Mouse (Mus musculus) kidney, embryonic 16.5 days (tissue): Measurements from ENCODE around the gene Rpl27. TPM values are rescaled to one million over a fixed set of nuclear protein-coding genes. Genes with fewer than 3 reads are reported as not detected.

ENCODE experiments used
- ATAC-seq: fragments of 200-750 bp; cut with Nextera tagmentation; 2 replicates; pipeline ENCODE4 v1.8.0; 2017; ENCODE audit warnings: moderate TSS enrichment; ENCODE audit not compliant: low FRiP score, low TSS enrichment
- H3K27ac ChIP-seq: fragments of 300-500 bp; sonication (generic); 2 replicates; pipeline ENCODE4 v1.5.1; 2014; ENCODE audit warnings: low read length
- H3K27me3 ChIP-seq: fragments of 300-500 bp; sonication (generic); 2 replicates; pipeline ENCODE4 v1.6.1; 2014; ENCODE audit warnings: low read length, control low read depth, mixed read lengths; ENCODE audit not compliant: insufficient read depth
- H3K36me3 ChIP-seq: fragments of 300-500 bp; sonication (generic); 2 replicates; pipeline ENCODE4 v1.6.1; 2014; ENCODE audit warnings: low read length, control low read depth, mixed read lengths; ENCODE audit not compliant: insufficient read depth
- H3K4me1 ChIP-seq: fragments of 300-500 bp; sonication (generic); 2 replicates; pipeline ENCODE4 v1.6.1; 2014; ENCODE audit warnings: low read length, control low read depth, mixed read lengths; ENCODE audit not compliant: insufficient read depth
- H3K4me2 ChIP-seq: fragments of 300-500 bp; sonication (generic); replicated peaks from 2 replicates; pipeline ENCODE4 v1.6.1; 2014; ENCODE audit warnings: low read depth, low read length
- H3K4me3 ChIP-seq: fragments of 300-500 bp; sonication (generic); 2 replicates; pipeline ENCODE4 v1.5.1; 2014; ENCODE audit warnings: mild to moderate bottlenecking, low read length
- H3K9ac ChIP-seq: fragments of 300-500 bp; sonication (generic); replicated peaks from 2 replicates; pipeline ENCODE4 v1.6.1; 2014; ENCODE audit warnings: low read length
- H3K9me3 ChIP-seq: fragments of 300-500 bp; sonication (generic); 2 replicates; pipeline ENCODE4 v1.6.1; 2016; ENCODE audit warnings: low read length, control low read depth
- WGBS: fragments of 180-500 bp; shearing (Covaris S2); extraction: QIAGEN DNeasy Blood & Tissue Kit; methylation state at CpG from one replicate; pipeline ENCODE4 v1.1.7; 2014; 5-methylcytosine and 5-hydroxymethylcytosine counted together
- microRNA-seq: library from miRNA; unstranded; fragments of <30 nt; microRNA quantifications from one replicate; pipeline ENCODE4, GENCODE M21; 2016
- polyA plus RNA-seq: library from polyadenylated mRNA; unstranded; fragments of >200 nt; fragmentation: Nextera tagmentation; extraction: Ambion mirVana; gene quantifications from 2 replicates; pipeline ENCODE4 v1.2.1, GENCODE M21; 2015

Rpl27 gene
- polyA plus RNA-seq, 1 experiment from 2014 or later = 290 TPM

- Histone ChIP-seq H3K36me3 (peaks cover 6% of the 10 kb centered on the region; the same call in 1 of the 2 replicates), H3K9ac (no peak overlapping the region), H3K4me3 (no peak overlapping the region), H3K4me2 (no peak overlapping the region), H3K4me1 (no peaks in the 10 kb centered on the region), H3K27ac (no peak overlapping the region), H3K27me3 (no peaks in the 10 kb centered on the region), H3K9me3 (no peaks in the 10 kb centered on the region)
- 58% methylated on average over 6 of the region's 6 CpGs for WGBS
- no peak for ATAC-seq
Observed at GRCm38 (mm10) chr11:101485509-101486028, 43.5 kb downstream of the Rpl27 start.

GRCm38 (mm10) chr11:101486126-101486525, 44.0 kb downstream of the Rpl27 start:
- Histone ChIP-seq H3K9me3 (no peaks in the 10 kb centered on the region), H3K9ac (no peak overlapping the region), H3K4me1 (no peaks in the 10 kb centered on the region), H3K27ac (no peak overlapping the region), H3K4me3 (no peak overlapping the region), H3K4me2 (no peak overlapping the region), H3K36me3 (peaks cover 6% of the 10 kb centered on the region; the same call in 1 of the 2 replicates), H3K27me3 (no peaks in the 10 kb centered on the region)
- 74% methylated on average over 6 of the region's 6 CpGs for WGBS
- no peak for ATAC-seq

Small RNA genes within 50 kb of the gene (microRNA-seq; reads per million reads assigned to microRNA genes)
- not detected for gene Mir6929

Other genes starting within 250 kb of the Rpl27 start
- 25.1 and 29.5 TPM in 2 replicates for gene Ezh1, start 215.8 kb upstream of the Rpl27 start, polyA plus RNA-seq
- gene Ramp2, start 196.3 kb upstream of the Rpl27 start, polyA plus RNA-seq = 246 and 270 TPM in 2 replicates
- gene Vps25, start 188.6 kb upstream of the Rpl27 start, polyA plus RNA-seq = 154 TPM in 2 replicates
- gene Wnk4, start 181.7 kb upstream of the Rpl27 start, polyA plus RNA-seq = 30.5 and 39.5 TPM in 2 replicates
- 1.7 and 3.2 TPM in 2 replicates for gene Cntd1, start 163.3 kb upstream of the Rpl27 start, polyA plus RNA-seq
- gene Coa3, start 163.2 kb upstream of the Rpl27 start, polyA plus RNA-seq = 197 and 200 TPM in 2 replicates
- gene Becn1, start 140.0 kb upstream of the Rpl27 start, polyA plus RNA-seq = 176 and 188 TPM in 2 replicates
- gene Psme3, start 126.1 kb upstream of the Rpl27 start, polyA plus RNA-seq = 142 and 148 TPM in 2 replicates
- 1.7 and 2.0 TPM in 2 replicates for gene Aoc2, start 117.2 kb upstream of the Rpl27 start, polyA plus RNA-seq
- gene Aoc3, start 111.7 kb upstream of the Rpl27 start, polyA plus RNA-seq = 0.86 and 1.3 TPM in 2 replicates
- gene G6pc, start 74.7 kb upstream of the Rpl27 start, polyA plus RNA-seq = 2.8 and 3.6 TPM in 2 replicates
- 79.2 and 84.1 TPM in 2 replicates for gene Aarsd1, start 24.7 kb upstream of the Rpl27 start, polyA plus RNA-seq
- gene Gm27029, start 17.5 kb upstream of the Rpl27 start, polyA plus RNA-seq = 10.0 and 16.9 TPM in 2 replicates
- gene Rundc1, start 17.2 kb upstream of the Rpl27 start, polyA plus RNA-seq = 22.8 and 23.8 TPM in 2 replicates
- gene Ptges3l, start 17.0 kb upstream of the Rpl27 start, polyA plus RNA-seq = 10.1 and 10.9 TPM in 2 replicates
- 17.9 and 18.6 TPM in 2 replicates for gene Ifi35, start 6.1 kb downstream of the Rpl27 start, polyA plus RNA-seq
- 10.9 and 11.3 TPM in 2 replicates for gene Rnd2, start 22.7 kb downstream of the Rpl27 start, polyA plus RNA-seq
- 36.5 and 39.3 TPM in 2 replicates for gene Vat1, start 23.9 kb downstream of the Rpl27 start, polyA plus RNA-seq
- gene Brca1, start 109.7 kb downstream of the Rpl27 start, polyA plus RNA-seq = 12.5 and 14.9 TPM in 2 replicates
- gene Nbr1, start 109.9 kb downstream of the Rpl27 start, polyA plus RNA-seq = 84.7 and 90.0 TPM in 2 replicates
- gene Tmem106a, start 139.9 kb downstream of the Rpl27 start, polyA plus RNA-seq = 7.0 and 8.2 TPM in 2 replicates
- not detected in 2 replicates for gene Gm11634, start 157.0 kb downstream of the Rpl27 start, polyA plus RNA-seq
- gene Rdm1, start 184.9 kb downstream of the Rpl27 start, polyA plus RNA-seq = 41.7 and 43.1 TPM in 2 replicates
- gene Arl4d, start 223.2 kb downstream of the Rpl27 start, polyA plus RNA-seq = 5.1 and 6.4 TPM in 2 replicates